Mouse (Mus musculus): Measurements from ENCODE around the gene Coro1c. TPM values are rescaled to one million over a fixed set of nuclear protein-coding genes. Genes with fewer than 3 reads are reported as not detected.
"Not testable (repeated sequence)": the region's sequence is repeated elsewhere in the genome, so short reads cannot be mapped to it uniquely, and the experiment has no call there.

Gene Coro1c
- polyA plus RNA-seq, 1 experiment from 2014 or later = 297 TPM

GRCm38 (mm10) chr5:113814111-113815040 lies 94.2 kb downstream of the Coro1c start:
- H3K27me3 ChIP-seq (ENCODE audit: control insufficient read depth, insufficient read depth, low read length) = no peaks in the 10 kb centered on the region
- no peak overlapping the region for H3K27ac ChIP-seq (ENCODE audit: low read depth, low read length)
- ATAC-seq (ENCODE audit: insufficient read depth, low FRiP score, low TSS enrichment) (no peak), DNase-seq (ENCODE audit: low spot score) (no peak)
- 0 out of 2 replicates have a peak, but pooled peaks cover 3% of the 10 kb centered on the region for H3K4me1 ChIP-seq (ENCODE audit: control insufficient read depth, insufficient read depth, low read length)
- WGBS = 42% methylated on average over 27 of the region's 27 CpGs
- H3K9me3 ChIP-seq (ENCODE audit: control insufficient read depth, low read length) = no peaks in the 10 kb centered on the region
- H3K9ac ChIP-seq (ENCODE audit: low read length) = no peak overlapping the region
- H3K4me2 ChIP-seq (ENCODE audit: low read depth) = no peak overlapping the region
- H3K4me3 ChIP-seq (ENCODE audit: low read depth, low read length) = no peak overlapping the region
- no peaks in the 10 kb centered on the region for H3K36me3 ChIP-seq (ENCODE audit: control insufficient read depth, insufficient read depth, low read length)

GRCm38 (mm10) chr5:113813608-113814007 lies 95.0 kb downstream of the Coro1c start:
- H3K4me2 ChIP-seq (ENCODE audit: low read depth) = no peak overlapping the region
- no peak overlapping the region for H3K4me3 ChIP-seq (ENCODE audit: low read depth, low read length)
- H3K9me3 ChIP-seq (ENCODE audit: control insufficient read depth, low read length) = no peaks in the 10 kb centered on the region
- WGBS = 25% methylated on average over 9 of the region's 9 CpGs
- no peaks in the 10 kb centered on the region for H3K27me3 ChIP-seq (ENCODE audit: control insufficient read depth, insufficient read depth, low read length)
- ATAC-seq (ENCODE audit: insufficient read depth, low FRiP score, low TSS enrichment) = no peak
- no peaks in the 10 kb centered on the region for H3K36me3 ChIP-seq (ENCODE audit: control insufficient read depth, insufficient read depth, low read length)
- H3K4me1 ChIP-seq (ENCODE audit: control insufficient read depth, insufficient read depth, low read length) = 0 out of 2 replicates have a peak, but pooled peaks cover 3% of the 10 kb centered on the region
- DNase-seq (ENCODE audit: low spot score) = no peak
- no peak overlapping the region for H3K27ac ChIP-seq (ENCODE audit: low read depth, low read length)
- H3K9ac ChIP-seq (ENCODE audit: low read length) = no peak overlapping the region

DNA sequence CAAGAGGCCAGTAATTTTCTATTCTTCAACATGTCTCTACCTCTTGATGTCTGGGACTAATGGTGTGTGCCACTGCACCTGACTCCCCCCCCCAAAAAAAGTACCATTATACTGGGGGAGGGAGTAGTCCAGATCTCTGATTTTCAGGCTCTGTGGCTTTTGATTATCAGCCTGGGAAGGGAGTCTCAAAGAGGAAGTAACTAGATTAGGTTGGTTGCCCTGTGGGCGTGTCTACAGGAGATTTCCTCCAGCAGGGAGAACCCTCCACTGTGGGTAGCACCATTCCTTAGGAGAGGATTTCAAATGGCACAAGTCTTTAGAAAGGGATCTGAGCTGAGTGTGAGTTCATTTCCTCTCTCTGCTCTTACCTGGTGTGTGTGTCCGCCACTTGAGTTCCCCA lies 95.9 kb downstream of the Coro1c start:
- no peak overlapping the region for H3K4me3 ChIP-seq (ENCODE audit: low read depth, low read length)
- no peaks in the 10 kb centered on the region for H3K27me3 ChIP-seq (ENCODE audit: control insufficient read depth, insufficient read depth, low read length)
- H3K4me2 ChIP-seq (ENCODE audit: low read depth) = no peak overlapping the region
- 0 out of 2 replicates have a peak, but pooled peaks cover 3% of the 10 kb centered on the region for H3K4me1 ChIP-seq (ENCODE audit: control insufficient read depth, insufficient read depth, low read length)
- no peak overlapping the region for H3K27ac ChIP-seq (ENCODE audit: low read depth, low read length)
- ATAC-seq (ENCODE audit: insufficient read depth, low FRiP score, low TSS enrichment) (no peak), DNase-seq (ENCODE audit: low spot score) (no peak)
- H3K36me3 ChIP-seq (ENCODE audit: control insufficient read depth, insufficient read depth, low read length) = no peaks in the 10 kb centered on the region
- no peak overlapping the region for H3K9ac ChIP-seq (ENCODE audit: low read length)
- 95% methylated on average over 2 of the region's 2 CpGs for WGBS
- H3K9me3 ChIP-seq (ENCODE audit: control insufficient read depth, low read length) = no peaks in the 10 kb centered on the region

DNA sequence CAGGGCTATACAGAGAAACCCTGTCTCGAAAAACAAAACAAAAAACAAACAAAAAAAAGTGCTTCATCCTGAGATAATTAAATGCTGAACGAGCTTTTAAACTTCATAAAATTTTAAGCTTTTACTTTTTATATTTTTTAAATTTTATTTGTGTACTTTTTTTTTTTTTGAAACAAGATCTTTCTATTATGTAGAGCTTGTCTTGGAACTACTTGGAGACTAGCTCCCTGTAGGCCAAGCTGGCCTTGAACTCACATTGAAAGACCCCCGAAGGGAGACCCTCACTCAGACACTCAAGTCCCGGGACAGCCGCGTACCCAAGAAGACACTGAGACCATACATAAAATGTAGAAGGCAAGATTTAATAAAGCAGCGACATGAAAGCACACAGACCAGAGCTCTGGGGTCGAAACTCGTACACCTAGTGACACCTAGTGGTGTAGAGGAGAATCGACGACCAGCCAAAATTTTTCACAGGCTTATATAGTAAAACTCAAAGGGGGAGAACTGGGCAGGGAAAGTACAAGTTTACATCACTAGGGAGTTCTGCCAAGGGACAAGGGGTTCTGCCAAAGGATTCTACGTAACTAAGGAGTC lies 96.6 kb downstream of the Coro1c start:
- DNase-seq (ENCODE audit: low spot score) = not testable (repeated sequence)

GRCm38 (mm10) chr5:113810111-113810510 lies 98.4 kb downstream of the Coro1c start:
- H3K9me3 ChIP-seq (ENCODE audit: control insufficient read depth, low read length) = no peaks in the 10 kb centered on the region
- H3K4me3 ChIP-seq (ENCODE audit: low read depth, low read length) = no peak overlapping the region
- ATAC-seq (ENCODE audit: insufficient read depth, low FRiP score, low TSS enrichment) (no peak), DNase-seq (ENCODE audit: low spot score) (no peak)
- H3K36me3 ChIP-seq (ENCODE audit: control insufficient read depth, insufficient read depth, low read length) = no peaks in the 10 kb centered on the region
- H3K4me1 ChIP-seq (ENCODE audit: control insufficient read depth, insufficient read depth, low read length) = no peaks in the 10 kb centered on the region
- 87% methylated on average over 4 of the region's 4 CpGs for WGBS
- H3K4me2 ChIP-seq (ENCODE audit: low read depth) = no peak overlapping the region
- H3K9ac ChIP-seq (ENCODE audit: low read length) = no peak overlapping the region
- H3K27ac ChIP-seq (ENCODE audit: low read depth, low read length) = no peak overlapping the region
- no peaks in the 10 kb centered on the region for H3K27me3 ChIP-seq (ENCODE audit: control insufficient read depth, insufficient read depth, low read length)

More for the DNA sequence above, 96.6 kb downstream of the Coro1c start:
- not testable (repeated sequence) for H3K4me1 ChIP-seq (ENCODE audit: control insufficient read depth, insufficient read depth, low read length); H3K27me3 ChIP-seq (ENCODE audit: control insufficient read depth, insufficient read depth, low read length); H3K4me2 ChIP-seq (ENCODE audit: low read depth); H3K9ac ChIP-seq (ENCODE audit: low read length); H3K27ac ChIP-seq (ENCODE audit: low read depth, low read length); H3K9me3 ChIP-seq (ENCODE audit: control insufficient read depth, low read length); ATAC-seq (ENCODE audit: insufficient read depth, low FRiP score, low TSS enrichment); H3K36me3 ChIP-seq (ENCODE audit: control insufficient read depth, insufficient read depth, low read length); H3K4me3 ChIP-seq (ENCODE audit: low read depth, low read length)
- 24% methylated on average over 11 of the region's 12 CpGs for WGBS

DNA sequence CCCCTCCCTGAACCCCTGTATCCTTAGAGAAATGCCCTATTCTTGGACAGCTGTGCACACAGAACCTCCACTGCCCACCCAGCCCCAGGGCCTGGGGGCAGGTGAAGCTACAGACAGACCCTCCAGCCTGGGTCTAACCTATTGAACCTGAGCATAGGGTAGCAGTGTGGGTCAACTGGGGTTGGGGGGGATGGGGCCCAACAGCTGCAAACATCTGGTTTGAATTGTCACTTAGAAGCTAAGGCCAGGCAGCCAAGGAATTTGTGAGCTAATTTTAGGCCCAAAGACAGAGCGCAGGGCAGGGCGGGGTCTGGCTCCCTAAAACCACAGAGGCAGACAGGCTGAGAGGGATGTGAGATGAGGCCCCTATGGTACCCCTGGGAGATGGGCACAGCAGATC lies 100.4 kb downstream of the Coro1c start:
- Histone ChIP-seq H3K27ac (ENCODE audit: low read depth, low read length) (no peak overlapping the region), H3K4me2 (ENCODE audit: low read depth) (no peak overlapping the region), H3K9ac (ENCODE audit: low read length) (no peak overlapping the region), H3K4me1 (ENCODE audit: control insufficient read depth, insufficient read depth, low read length) (no peaks in the 10 kb centered on the region), H3K36me3 (ENCODE audit: control insufficient read depth, insufficient read depth, low read length) (no peaks in the 10 kb centered on the region), H3K9me3 (ENCODE audit: control insufficient read depth, low read length) (no peaks in the 10 kb centered on the region), H3K4me3 (ENCODE audit: low read depth, low read length) (no peak overlapping the region), H3K27me3 (ENCODE audit: control insufficient read depth, insufficient read depth, low read length) (no peaks in the 10 kb centered on the region)
- no peak for DNase-seq (ENCODE audit: low spot score)
- WGBS = 59% methylated on average over 2 of the region's 2 CpGs
- no peak for ATAC-seq (ENCODE audit: insufficient read depth, low FRiP score, low TSS enrichment)

- Histone ChIP-seq H3K27me3 (ENCODE audit: control insufficient read depth, insufficient read depth, low read length) (no peaks in the 10 kb centered on the region), H3K4me3 (ENCODE audit: low read depth, low read length) (no peak overlapping the region), H3K9me3 (ENCODE audit: control insufficient read depth, low read length) (no peaks in the 10 kb centered on the region), H3K36me3 (ENCODE audit: control insufficient read depth, insufficient read depth, low read length) (no peaks in the 10 kb centered on the region), H3K4me1 (ENCODE audit: control insufficient read depth, insufficient read depth, low read length) (no peaks in the 10 kb centered on the region), H3K4me2 (ENCODE audit: low read depth) (no peak overlapping the region), H3K27ac (ENCODE audit: low read depth, low read length) (no peak overlapping the region), H3K9ac (ENCODE audit: low read length) (no peak overlapping the region)
- DNase-seq (ENCODE audit: low spot score) (no peak), ATAC-seq (ENCODE audit: insufficient read depth, low FRiP score, low TSS enrichment) (no peak)
- 60% methylated on average over 9 of the region's 9 CpGs for WGBS
Measured at GRCm38 (mm10) chr5:113807712-113808111, 100.8 kb downstream of the Coro1c start.

GRCm38 (mm10) chr5:113806414-113806813 lies 102.1 kb downstream of the Coro1c start:
- H3K4me1 ChIP-seq (ENCODE audit: control insufficient read depth, insufficient read depth, low read length) = no peaks in the 10 kb centered on the region
- no peak overlapping the region for H3K9ac ChIP-seq (ENCODE audit: low read length)
- H3K4me2 ChIP-seq (ENCODE audit: low read depth) = no peak overlapping the region
- ATAC-seq (ENCODE audit: insufficient read depth, low FRiP score, low TSS enrichment) = no peak
- H3K27ac ChIP-seq (ENCODE audit: low read depth, low read length) = no peak overlapping the region
- no peaks in the 10 kb centered on the region for H3K27me3 ChIP-seq (ENCODE audit: control insufficient read depth, insufficient read depth, low read length)
- 39% methylated on average over 10 of the region's 10 CpGs for whole genome bisulfite sequencing
- DNase-seq (ENCODE audit: low spot score) = no peak
- H3K36me3 ChIP-seq (ENCODE audit: control insufficient read depth, insufficient read depth, low read length) = no peaks in the 10 kb centered on the region
- no peak overlapping the region for H3K4me3 ChIP-seq (ENCODE audit: low read depth, low read length)
- no peaks in the 10 kb centered on the region for H3K9me3 ChIP-seq (ENCODE audit: control insufficient read depth, low read length)

DNA sequence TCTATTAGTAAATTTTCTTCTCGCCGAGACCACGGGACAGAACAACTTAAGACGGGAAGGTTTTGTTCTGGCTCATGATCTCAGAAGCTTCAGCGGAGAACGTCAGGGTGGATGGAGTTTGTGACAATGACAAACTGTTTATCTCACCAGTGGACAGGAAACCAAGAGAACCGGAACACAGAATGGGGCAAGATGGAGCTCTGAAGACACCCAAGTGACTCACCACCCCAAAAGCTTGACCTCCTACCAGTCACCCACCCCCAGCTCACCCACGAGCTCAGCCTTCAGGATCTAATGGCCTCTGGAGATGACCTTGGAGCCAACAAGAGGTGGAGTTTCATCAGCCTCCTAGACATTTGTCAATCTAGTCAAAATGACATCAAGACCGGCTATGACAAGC lies 103.3 kb downstream of the Coro1c start:
- ATAC-seq (ENCODE audit: insufficient read depth, low FRiP score, low TSS enrichment) (no peak), DNase-seq (ENCODE audit: low spot score) (no peak)
- H3K4me1 ChIP-seq (ENCODE audit: control insufficient read depth, insufficient read depth, low read length) = no peaks in the 10 kb centered on the region; the same call in 1 of the 2 replicates
- H3K9ac ChIP-seq (ENCODE audit: low read length) = no peak overlapping the region
- no peak overlapping the region for H3K27ac ChIP-seq (ENCODE audit: low read depth, low read length)
- 88% methylated on average over 9 of the region's 9 CpGs for WGBS
- no peaks in the 10 kb centered on the region for H3K36me3 ChIP-seq (ENCODE audit: control insufficient read depth, insufficient read depth, low read length)
- H3K27me3 ChIP-seq (ENCODE audit: control insufficient read depth, insufficient read depth, low read length) = no peaks in the 10 kb centered on the region
- H3K4me2 ChIP-seq (ENCODE audit: low read depth) = no peak overlapping the region
- H3K4me3 ChIP-seq (ENCODE audit: low read depth, low read length) = no peak overlapping the region
- H3K9me3 ChIP-seq (ENCODE audit: control insufficient read depth, low read length) = no peaks in the 10 kb centered on the region
